Mouse (Mus musculus): ENCODE measurements around the gene Alg9. TPM values are rescaled to one million over a fixed set of nuclear protein-coding genes. Genes with fewer than 3 reads are reported as not detected.

Gene Alg9
- polyA plus RNA-seq, 1 experiment from 2014 or later: 46.3 TPM

- Histone ChIP-seq H3K9me3 (ENCODE audit: control insufficient read depth, low read length) (no peaks in the 10 kb centered on the region), H3K9ac (ENCODE audit: low read length) (no peak overlapping the region), H3K4me2 (ENCODE audit: low read depth) (no peak overlapping the region), H3K36me3 (ENCODE audit: control insufficient read depth, insufficient read depth, low read length) (no peaks in the 10 kb centered on the region), H3K27me3 (ENCODE audit: control insufficient read depth, insufficient read depth, low read length) (no peaks in the 10 kb centered on the region), H3K27ac (ENCODE audit: low read depth, low read length) (no peak overlapping the region), H3K4me3 (ENCODE audit: low read depth, low read length) (no peak overlapping the region), H3K4me1 (ENCODE audit: control insufficient read depth, insufficient read depth, low read length) (no peaks in the 10 kb centered on the region)
- ATAC-seq (ENCODE audit: insufficient read depth, low FRiP score, low TSS enrichment): no peak
- 66% methylated on average over 2 of the region's 2 CpGs for WGBS
- DNase-seq (ENCODE audit: low spot score): peak; percentile 27
These were observed 26.2 kb downstream of the Alg9 start for GRCm38 (mm10) chr9:50800985-50801384.

GRCm38 (mm10) chr9:50803055-50803671, 28.3 kb downstream of the Alg9 start:
- 89% methylated on average over 7 of the region's 7 CpGs for WGBS
- no peak for ATAC-seq (ENCODE audit: insufficient read depth, low FRiP score, low TSS enrichment)

DNA sequence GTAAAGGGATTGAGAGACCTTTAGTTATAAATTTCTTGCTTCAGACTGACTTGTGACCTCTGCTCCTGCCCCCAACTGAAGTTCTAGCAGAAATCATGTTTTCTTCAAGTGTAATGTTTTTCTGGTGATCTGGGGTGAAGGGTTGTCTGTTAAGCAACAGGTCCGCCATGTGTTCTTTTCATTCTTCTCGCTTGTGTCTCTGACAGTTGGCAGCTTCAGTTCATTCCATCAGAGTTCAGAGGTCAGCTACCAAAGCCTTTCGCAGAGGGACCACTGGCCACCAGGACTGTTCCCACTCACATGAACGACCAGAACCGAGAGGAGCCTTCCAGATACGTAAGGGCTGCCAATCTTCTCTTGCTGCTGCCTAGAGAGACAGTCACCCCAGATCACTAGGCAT, 33.7 kb downstream of the Alg9 start:
- Histone ChIP-seq H3K27ac (ENCODE audit: low read depth, low read length) (no peak overlapping the region), H3K9ac (ENCODE audit: low read length) (no peak overlapping the region), H3K4me2 (ENCODE audit: low read depth) (no peak overlapping the region), H3K4me3 (ENCODE audit: low read depth, low read length) (no peak overlapping the region), H3K4me1 (ENCODE audit: control insufficient read depth, insufficient read depth, low read length) (no peaks in the 10 kb centered on the region), H3K27me3 (ENCODE audit: control insufficient read depth, insufficient read depth, low read length) (no peaks in the 10 kb centered on the region), H3K9me3 (ENCODE audit: control insufficient read depth, low read length) (no peaks in the 10 kb centered on the region), H3K36me3 (ENCODE audit: control insufficient read depth, insufficient read depth, low read length) (peaks cover 3% of the 10 kb centered on the region)
- ATAC-seq (ENCODE audit: insufficient read depth, low FRiP score, low TSS enrichment) (no peak), DNase-seq (ENCODE audit: low spot score) (no peak)
- WGBS: 85% methylated on average over 6 of the region's 6 CpGs

More at GRCm38 (mm10) chr9:50803055-50803671, 28.3 kb downstream of the Alg9 start:
- Histone ChIP-seq H3K36me3 (ENCODE audit: control insufficient read depth, insufficient read depth, low read length) (no peaks in the 10 kb centered on the region), H3K9ac (ENCODE audit: low read length) (no peak overlapping the region), H3K4me2 (ENCODE audit: low read depth) (no peak overlapping the region), H3K27ac (ENCODE audit: low read depth, low read length) (no peak overlapping the region), H3K27me3 (ENCODE audit: control insufficient read depth, insufficient read depth, low read length) (no peaks in the 10 kb centered on the region), H3K9me3 (ENCODE audit: control insufficient read depth, low read length) (no peaks in the 10 kb centered on the region), H3K4me3 (ENCODE audit: low read depth, low read length) (no peak overlapping the region), H3K4me1 (ENCODE audit: control insufficient read depth, insufficient read depth, low read length) (no peaks in the 10 kb centered on the region)
- no peak for DNase-seq (ENCODE audit: low spot score)

DNA sequence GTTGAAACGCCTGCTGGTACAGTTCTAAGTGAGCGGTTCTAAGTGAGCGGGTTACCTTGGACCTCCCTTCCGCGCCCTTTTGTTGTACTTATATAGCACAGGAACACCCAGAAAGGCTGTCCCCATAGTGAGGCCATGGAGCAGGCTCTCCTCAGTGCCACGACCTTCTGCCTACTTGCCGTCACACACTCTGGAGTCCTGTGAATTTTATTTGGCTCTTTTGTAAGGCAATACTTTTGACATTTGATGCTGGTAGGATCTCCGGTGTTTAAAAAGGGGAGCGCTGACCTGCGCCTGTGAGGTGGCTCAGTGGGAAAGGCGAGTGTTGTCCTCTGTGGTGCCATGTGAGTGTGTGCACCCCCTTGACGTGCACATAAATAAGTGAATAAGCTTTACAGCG, 34.3 kb downstream of the Alg9 start:
- no peaks in the 10 kb centered on the region for H3K4me1 ChIP-seq (ENCODE audit: control insufficient read depth, insufficient read depth, low read length)
- 94% methylated on average over 13 of the region's 13 CpGs for WGBS
- no peak for ATAC-seq (ENCODE audit: insufficient read depth, low FRiP score, low TSS enrichment)

GRCm38 (mm10) chr9:50811187-50811586, 36.4 kb downstream of the Alg9 start:
- Histone ChIP-seq H3K9me3 (ENCODE audit: control insufficient read depth, low read length) (no peaks in the 10 kb centered on the region), H3K9ac (ENCODE audit: low read length) (no peak overlapping the region)

More for the DNA sequence above, 34.3 kb downstream of the Alg9 start:
- Histone ChIP-seq H3K9me3 (ENCODE audit: control insufficient read depth, low read length) (no peaks in the 10 kb centered on the region), H3K4me2 (ENCODE audit: low read depth) (no peak overlapping the region), H3K36me3 (ENCODE audit: control insufficient read depth, insufficient read depth, low read length) (peaks cover 5% of the 10 kb centered on the region), H3K27ac (ENCODE audit: low read depth, low read length) (no peak overlapping the region), H3K4me3 (ENCODE audit: low read depth, low read length) (no peak overlapping the region), H3K9ac (ENCODE audit: low read length) (no peak overlapping the region), H3K27me3 (ENCODE audit: control insufficient read depth, insufficient read depth, low read length) (no peaks in the 10 kb centered on the region)
- no peak for DNase-seq (ENCODE audit: low spot score)

GRCm38 (mm10) chr9:50811746-50812145, 36.9 kb downstream of the Alg9 start:
- no peaks in the 10 kb centered on the region for H3K27me3 ChIP-seq (ENCODE audit: control insufficient read depth, insufficient read depth, low read length)
- H3K4me1 ChIP-seq (ENCODE audit: control insufficient read depth, insufficient read depth, low read length): no peaks in the 10 kb centered on the region
- peaks cover 7% of the 10 kb centered on the region for H3K36me3 ChIP-seq (ENCODE audit: control insufficient read depth, insufficient read depth, low read length)
- no peak overlapping the region for H3K9ac ChIP-seq (ENCODE audit: low read length)
- WGBS: 82% methylated on average over 2 of the region's 2 CpGs
- no peak overlapping the region for H3K4me2 ChIP-seq (ENCODE audit: low read depth)
- ATAC-seq (ENCODE audit: insufficient read depth, low FRiP score, low TSS enrichment) (no peak), DNase-seq (ENCODE audit: low spot score) (no peak)
- H3K9me3 ChIP-seq (ENCODE audit: control insufficient read depth, low read length): no peaks in the 10 kb centered on the region
- H3K4me3 ChIP-seq (ENCODE audit: low read depth, low read length): no peak overlapping the region
- H3K27ac ChIP-seq (ENCODE audit: low read depth, low read length): no peak overlapping the region

More at GRCm38 (mm10) chr9:50811187-50811586, 36.4 kb downstream of the Alg9 start:
- no peaks in the 10 kb centered on the region for H3K4me1 ChIP-seq (ENCODE audit: control insufficient read depth, insufficient read depth, low read length)
- 94% methylated on average over 7 of the region's 7 CpGs for WGBS
- peaks cover 5% of the 10 kb centered on the region for H3K36me3 ChIP-seq (ENCODE audit: control insufficient read depth, insufficient read depth, low read length)
- H3K27ac ChIP-seq (ENCODE audit: low read depth, low read length): no peak overlapping the region
- no peak overlapping the region for H3K4me3 ChIP-seq (ENCODE audit: low read depth, low read length)
- H3K27me3 ChIP-seq (ENCODE audit: control insufficient read depth, insufficient read depth, low read length): no peaks in the 10 kb centered on the region
- H3K4me2 ChIP-seq (ENCODE audit: low read depth): no peak overlapping the region
- DNase-seq (ENCODE audit: low spot score) (no peak), ATAC-seq (ENCODE audit: insufficient read depth, low FRiP score, low TSS enrichment) (no peak)

DNA sequence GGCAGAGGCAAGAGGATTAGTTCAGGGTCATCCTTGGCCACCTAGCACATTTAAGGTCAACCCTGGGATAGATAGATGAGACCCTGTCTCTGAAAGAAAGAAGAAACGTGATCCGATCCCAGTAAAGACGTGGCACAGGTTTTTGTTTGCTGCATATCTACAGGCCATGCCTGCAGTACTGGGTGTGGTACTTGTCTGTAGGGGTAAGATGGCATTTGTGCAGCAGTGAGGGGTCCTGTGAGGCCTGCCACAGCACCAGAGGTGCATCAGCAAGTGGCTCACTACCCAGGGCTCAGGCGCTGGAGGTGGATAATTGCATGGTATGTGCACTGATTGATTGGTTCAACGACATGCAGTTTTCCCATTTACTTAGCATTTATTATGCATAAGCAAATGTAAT, 39.0 kb downstream of the Alg9 start:
- no peaks in the 10 kb centered on the region for H3K27me3 ChIP-seq (ENCODE audit: control insufficient read depth, insufficient read depth, low read length)
- H3K9me3 ChIP-seq (ENCODE audit: control insufficient read depth, low read length): no peaks in the 10 kb centered on the region
- no peak for DNase-seq (ENCODE audit: low spot score)
- no peak overlapping the region for H3K4me3 ChIP-seq (ENCODE audit: low read depth, low read length)
- 93% methylated on average over 5 of the region's 5 CpGs for WGBS
- H3K4me1 ChIP-seq (ENCODE audit: control insufficient read depth, insufficient read depth, low read length): no peaks in the 10 kb centered on the region
- no peak overlapping the region for H3K27ac ChIP-seq (ENCODE audit: low read depth, low read length)
- H3K9ac ChIP-seq (ENCODE audit: low read length): no peak overlapping the region
- peaks cover 6% of the 10 kb centered on the region for H3K36me3 ChIP-seq (ENCODE audit: control insufficient read depth, insufficient read depth, low read length)
- no peak for ATAC-seq (ENCODE audit: insufficient read depth, low FRiP score, low TSS enrichment)
- no peak overlapping the region for H3K4me2 ChIP-seq (ENCODE audit: low read depth)

DNA sequence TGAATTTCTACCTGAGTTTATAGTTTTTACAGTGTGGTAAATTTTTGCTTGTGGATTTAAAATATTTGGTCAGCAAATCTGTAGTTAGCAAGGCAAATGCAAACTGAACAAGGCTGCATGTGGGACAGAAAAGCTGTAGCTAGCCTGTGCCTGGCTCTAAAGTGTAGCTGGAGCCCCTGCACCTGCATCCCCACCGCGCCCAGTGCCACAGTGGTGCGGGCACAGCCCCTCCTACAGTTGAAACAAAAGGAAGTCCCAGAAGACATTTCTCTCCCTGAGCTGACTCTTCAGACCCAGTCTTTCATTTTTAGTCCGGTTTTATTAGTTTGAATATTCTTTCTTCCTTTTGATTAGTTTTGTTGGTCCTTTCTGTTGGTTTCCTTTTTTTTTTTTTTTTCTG, 40.8 kb downstream of the Alg9 start:
- no peaks in the 10 kb centered on the region for H3K9me3 ChIP-seq (ENCODE audit: control insufficient read depth, low read length)
- peaks cover 4% of the 10 kb centered on the region for H3K36me3 ChIP-seq (ENCODE audit: control insufficient read depth, insufficient read depth, low read length)
- no peaks in the 10 kb centered on the region for H3K4me1 ChIP-seq (ENCODE audit: control insufficient read depth, insufficient read depth, low read length)
- no peak overlapping the region for H3K27ac ChIP-seq (ENCODE audit: low read depth, low read length)
- no peaks in the 10 kb centered on the region for H3K27me3 ChIP-seq (ENCODE audit: control insufficient read depth, insufficient read depth, low read length)
- no peak overlapping the region for H3K4me2 ChIP-seq (ENCODE audit: low read depth)
- ATAC-seq (ENCODE audit: insufficient read depth, low FRiP score, low TSS enrichment) (no peak), DNase-seq (ENCODE audit: low spot score) (no peak)
- 100% methylated on average over 4 of the region's 4 CpGs for WGBS
- H3K4me3 ChIP-seq (ENCODE audit: low read depth, low read length): no peak overlapping the region
- H3K9ac ChIP-seq (ENCODE audit: low read length): no peak overlapping the region

DNA sequence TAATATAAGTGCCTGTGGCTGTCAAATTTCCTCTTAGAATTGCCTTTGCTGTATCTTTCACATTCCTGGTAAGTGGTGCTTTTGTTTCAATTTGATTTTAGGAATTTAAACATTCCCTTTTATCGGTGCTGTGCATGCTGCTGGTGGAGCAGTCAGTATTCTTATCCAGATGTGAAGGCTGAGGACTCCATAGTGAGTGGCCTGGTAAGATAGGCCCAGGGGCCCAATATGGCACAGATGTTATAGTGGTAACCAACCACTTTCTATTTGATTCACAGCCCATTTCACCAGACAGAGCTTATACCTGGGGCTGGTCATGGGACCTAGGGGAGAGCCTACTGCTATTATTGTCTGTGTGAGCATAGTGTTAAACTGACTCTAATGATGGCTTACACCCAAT, 41.7 kb downstream of the Alg9 start:
- H3K36me3 ChIP-seq (ENCODE audit: control insufficient read depth, insufficient read depth, low read length): peaks cover 4% of the 10 kb centered on the region
- no peaks in the 10 kb centered on the region for H3K9me3 ChIP-seq (ENCODE audit: control insufficient read depth, low read length)
- H3K4me3 ChIP-seq (ENCODE audit: low read depth, low read length): no peak overlapping the region
- H3K27me3 ChIP-seq (ENCODE audit: control insufficient read depth, insufficient read depth, low read length): no peaks in the 10 kb centered on the region
- WGBS: 89% methylated on average over 1 of the region's 1 CpGs
- H3K4me2 ChIP-seq (ENCODE audit: low read depth): no peak overlapping the region
- H3K9ac ChIP-seq (ENCODE audit: low read length): no peak overlapping the region
- H3K27ac ChIP-seq (ENCODE audit: low read depth, low read length): no peak overlapping the region
- no peaks in the 10 kb centered on the region for H3K4me1 ChIP-seq (ENCODE audit: control insufficient read depth, insufficient read depth, low read length)
- no peak for DNase-seq (ENCODE audit: low spot score)
- no peak for ATAC-seq (ENCODE audit: insufficient read depth, low FRiP score, low TSS enrichment)

Measured in neural tube, embryonic 11.5 days (tissue).